24 mouse cellular contexts compared by ENCODE assay signal in the genomic region with DNA sequence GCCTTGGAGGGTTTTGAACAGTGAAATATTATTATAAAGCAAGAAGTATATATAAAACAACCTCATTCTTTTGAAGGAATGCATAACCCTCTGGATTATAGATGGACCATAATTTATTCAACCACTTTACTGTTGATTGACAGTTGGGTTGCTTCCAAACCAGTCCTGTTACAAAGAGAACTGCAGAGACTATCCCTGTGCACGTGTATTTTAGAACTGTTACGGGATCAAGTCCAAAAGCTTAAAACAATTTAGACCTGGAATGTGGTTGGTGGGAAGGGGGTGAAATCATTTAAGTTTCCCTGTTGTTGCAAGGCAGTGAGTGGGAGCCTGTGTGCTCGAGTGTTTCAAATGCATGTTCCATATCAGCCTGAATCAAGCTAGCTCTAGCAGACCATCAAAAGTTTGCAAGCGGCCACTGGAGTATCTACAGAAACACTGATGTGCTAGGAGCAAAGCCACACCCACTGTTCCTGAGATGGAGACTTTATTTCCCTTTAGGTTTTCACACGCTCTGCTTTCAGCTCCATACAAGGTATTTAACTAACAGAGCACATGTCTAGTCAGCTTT.
A peak's percentile ranks its signal among the peaks of the same experiment; 100 is the strongest.
DNase-seq lines count a peak whose midpoint lies in the region; ATAC-seq lines count a peak whose summit lies in the region.
"Had no signal": no experiment of that assay in that cellular context is flagged by ENCODE, and none has a peak within 500 bp of the region (broad histone marks: within the 10 kb centered on the region; RNA-seq: fewer than 3 reads in every experiment).

No protein-coding gene starts in this region.

- H3K9ac ChIP-seq in forebrain, embryonic 13.5 days = no peak overlapping the region
- no peak overlapping the region for H3K9ac ChIP-seq in forebrain, embryonic 11.5 days (ENCODE audit: low read length)
- H3K9ac ChIP-seq in heart, embryonic 16.5 days (ENCODE audit: low read length) = no peak overlapping the region
- H3K9ac ChIP-seq in embryonic facial prominence, embryonic 14.5 days (ENCODE audit: low read depth, low read length) = no peak overlapping the region
- H3K9ac ChIP-seq: hindbrain, embryonic 15.5 days; liver, embryonic 15.5 days; lung, embryonic 14.5 days had no signal

- H3K27ac ChIP-seq in forebrain, embryonic 13.5 days = no peak overlapping the region
- H3K27ac ChIP-seq in forebrain, embryonic 11.5 days (ENCODE audit: low read depth, low read length) = no peak overlapping the region
- H3K27ac ChIP-seq in heart, embryonic 16.5 days (ENCODE audit: low read length) = no peak overlapping the region
- H3K27ac ChIP-seq in embryonic facial prominence, embryonic 14.5 days (replicated peaks; ENCODE audit: low read depth, low read length) = peak overlapping the region; percentile 53
- H3K27ac ChIP-seq: hindbrain, embryonic 10.5 days; hindbrain, embryonic 15.5 days; liver, embryonic 15.5 days had no signal

- H3K9me3 ChIP-seq in forebrain, embryonic 13.5 days (replicated peaks) = no peaks in the 10 kb centered on the region
- H3K9me3 ChIP-seq in forebrain, embryonic 11.5 days (ENCODE audit: control insufficient read depth, low read length) = no peaks in the 10 kb centered on the region
- no peaks in the 10 kb centered on the region for H3K9me3 ChIP-seq in heart, embryonic 16.5 days (replicated peaks; ENCODE audit: control insufficient read depth, low read length)
- H3K9me3 ChIP-seq in embryonic facial prominence, embryonic 14.5 days (ENCODE audit: control insufficient read depth, low read length) = no peaks in the 10 kb centered on the region
- H3K9me3 ChIP-seq: hindbrain, embryonic 10.5 days; hindbrain, embryonic 15.5 days; liver, embryonic 15.5 days had no signal

- H3K4me2 ChIP-seq in forebrain, embryonic 13.5 days = no peak overlapping the region
- H3K4me2 ChIP-seq in forebrain, embryonic 11.5 days (ENCODE audit: low read depth, low read length, severe bottlenecking) = no peak overlapping the region
- H3K4me2 ChIP-seq in heart, embryonic 16.5 days (ENCODE audit: low read depth, low read length) = no peak overlapping the region
- H3K4me2 ChIP-seq in embryonic facial prominence, embryonic 14.5 days (ENCODE audit: low read depth, low read length) = no peak overlapping the region
- H3K4me2 ChIP-seq: hindbrain, embryonic 15.5 days; liver, embryonic 15.5 days; lung, embryonic 14.5 days had no signal

- H3K4me3 ChIP-seq in forebrain, embryonic 13.5 days = no peak overlapping the region
- no peak overlapping the region for H3K4me3 ChIP-seq in forebrain, embryonic 11.5 days (ENCODE audit: low read depth, low read length)
- H3K4me3 ChIP-seq in heart, embryonic 16.5 days (ENCODE audit: low read length) = no peak overlapping the region
- no peak overlapping the region for H3K4me3 ChIP-seq in embryonic facial prominence, embryonic 14.5 days (ENCODE audit: low read depth, low read length)
- H3K4me3 ChIP-seq: hindbrain, embryonic 10.5 days; hindbrain, embryonic 15.5 days; liver, embryonic 15.5 days had no signal

- peak; percentile 65; the same call in 1 of the 2 replicates for ATAC-seq in forebrain, embryonic 13.5 days
- ATAC-seq in forebrain, embryonic 11.5 days (replicated peaks; ENCODE audit: low FRiP score) = no peak
- ATAC-seq in heart, embryonic 16.5 days (replicated peaks; ENCODE audit: extremely low read depth, insufficient read depth, low FRiP score) = 0 out of 2 replicates have a peak, but pooled peaks have one; percentile 18
- peak; percentile 88 for ATAC-seq in embryonic facial prominence, embryonic 14.5 days (ENCODE audit: low read depth)
- ATAC-seq in CD4-positive, CD25-positive, alpha-beta regulatory T cell, adult 4 months = no peak
- ATAC-seq: inflammation-experienced regulatory T-cells, adult 6 months; midbrain, embryonic 16.5 days had no signal

- no peaks in the 10 kb centered on the region for H3K4me1 ChIP-seq in forebrain, embryonic 13.5 days
- H3K4me1 ChIP-seq in forebrain, embryonic 11.5 days (replicated peaks; ENCODE audit: control insufficient read depth, insufficient read depth, low read length) = no peaks in the 10 kb centered on the region
- peaks cover 8% of the 10 kb centered on the region for H3K4me1 ChIP-seq in heart, embryonic 16.5 days (ENCODE audit: control insufficient read depth, insufficient read depth, low read length)
- no peaks in the 10 kb centered on the region; the same call in 1 of the 2 replicates for H3K4me1 ChIP-seq in embryonic facial prominence, embryonic 14.5 days (ENCODE audit: control insufficient read depth, insufficient read depth, low read length)
- H3K4me1 ChIP-seq: hindbrain, embryonic 10.5 days; hindbrain, embryonic 15.5 days; liver, embryonic 15.5 days had no signal

- 61% methylated on average over 5 of the region's 5 CpGs for WGBS in forebrain, embryonic 13.5 days
- 84% methylated on average over 5 of the region's 5 CpGs for WGBS in forebrain, embryonic 11.5 days
- WGBS in heart, embryonic 16.5 days = 46% methylated on average over 5 of the region's 5 CpGs
- 23% methylated on average over 5 of the region's 5 CpGs for WGBS in embryonic facial prominence, embryonic 14.5 days

- intact Hi-C loops in heart, postnatal 14 days (cut with DNase I) = no loop called here

- H3K36me3 ChIP-seq in forebrain, embryonic 13.5 days (ENCODE audit: poor library complexity, severe bottlenecking) = no peaks in the 10 kb centered on the region
- no peaks in the 10 kb centered on the region for H3K36me3 ChIP-seq in forebrain, embryonic 11.5 days (ENCODE audit: control insufficient read depth, insufficient read depth, low read length)
- H3K36me3 ChIP-seq in heart, embryonic 16.5 days (ENCODE audit: control insufficient read depth, insufficient read depth) = no peaks in the 10 kb centered on the region
- H3K36me3 ChIP-seq in embryonic facial prominence, embryonic 14.5 days (ENCODE audit: control insufficient read depth, insufficient read depth, low read length) = no peaks in the 10 kb centered on the region
- H3K36me3 ChIP-seq: hindbrain, embryonic 10.5 days; hindbrain, embryonic 15.5 days; liver, embryonic 15.5 days had no signal

- H3K27me3 ChIP-seq in forebrain, embryonic 13.5 days = no peaks in the 10 kb centered on the region
- no peaks in the 10 kb centered on the region for H3K27me3 ChIP-seq in forebrain, embryonic 11.5 days (ENCODE audit: control insufficient read depth, insufficient read depth, low read length)
- no peaks in the 10 kb centered on the region for H3K27me3 ChIP-seq in heart, embryonic 16.5 days (ENCODE audit: control insufficient read depth, insufficient read depth, low read length)
- H3K27me3 ChIP-seq in embryonic facial prominence, embryonic 14.5 days (replicated peaks; ENCODE audit: control insufficient read depth, insufficient read depth, low read length) = no peaks in the 10 kb centered on the region
- H3K27me3 ChIP-seq: hindbrain, embryonic 15.5 days; liver, embryonic 15.5 days had no signal

- DNase-seq in forebrain, embryonic 11.5 days (ENCODE audit: low spot score) = no peak
- no peak for DNase-seq in heart, postnatal 14 days
- DNase-seq in Muller cell, postnatal 12 days (ENCODE audit: inconsistent ontology term) = peak; percentile 14
- peak; percentile 87 for DNase-seq in embryonic facial prominence, embryonic 14.5 days (ENCODE audit: low spot score)
- DNase-seq in right cerebral cortex, postnatal 36 days (ENCODE audit: low spot score in 2 of 2) = no peak
- DNase-seq: adrenal gland, postnatal 25 days; cerebellum, adult 18-20 months; cerebellum, postnatal 14 days; gastrocnemius, postnatal 10 days; kidney, adult 2 months; kidney, postnatal 10 days; layer of hippocampus, postnatal 36 days; left cerebral cortex, postnatal 4 days; lung, embryonic 14.5 days; lung, postnatal 14 days; thymus, postnatal 14 days had no signal

Comparison
In these comparisons a context has a peak if more than half of its experiments do, and no peak if none do; other contexts are left out.
1. ATAC-seq: peak in forebrain, embryonic 13.5 days (single experiment), heart, embryonic 16.5 days (single experiment) and embryonic facial prominence, embryonic 14.5 days (single experiment); none in forebrain, embryonic 11.5 days (single experiment) and CD4-positive, CD25-positive, alpha-beta regulatory T cell, adult 4 months (single experiment).
2. DNase-seq: peak in Muller cell, postnatal 12 days (single experiment) and embryonic facial prominence, embryonic 14.5 days (single experiment); none in forebrain, embryonic 11.5 days (single experiment), heart, postnatal 14 days (0 of 2) and right cerebral cortex, postnatal 36 days (0 of 2).